Mouse (Mus musculus): ENCODE data around the gene Prss44. TPM values are rescaled to one million over a fixed set of nuclear protein-coding genes. Genes with fewer than 3 reads are reported as not detected.

Prss44 gene
- polyA plus RNA-seq (2015; fragmentation: Nextera tagmentation; extraction: Ambion mirVana), result not detected in 2 replicates

GRCm38 (mm10) chr9:110813789-110814188 is at the start of gene Prss44:
TSS of gene Prss44 (plus strand) at chr9:110813994.
- Histone ChIP-seq H3K27ac (no peak within 1 kb of the TSS), H3K4me3 (no peak within 1 kb of the TSS), H3K9ac (no peak within 1 kb of the TSS), H3K4me2 (no peak within 1 kb of the TSS), H3K4me1 (replicated peaks) (no peaks in the 10 kb centered on the region), H3K36me3 (no peaks in the 10 kb centered on the region), H3K9me3 (replicated peaks) (no peaks in the 10 kb centered on the region), H3K27me3 (peaks cover 5% of the 10 kb centered on the region; the same call in 1 of the 2 replicates)
- WGBS, result 57% methylated on average over 18 of the region's 18 CpGs
- ATAC-seq (replicated peaks; ENCODE audit: insufficient number of reproducible peaks, insufficient read depth, low FRiP score, low read depth), result no peak

- Histone ChIP-seq H3K27me3 (no peaks in the 10 kb centered on the region), H3K36me3 (peaks cover 15% of the 10 kb centered on the region; the same call in 1 of the 2 replicates), H3K4me3 (no peak overlapping the region), H3K4me1 (replicated peaks) (peaks cover 32% of the 10 kb centered on the region), H3K4me2 (no peak overlapping the region), H3K9ac (no peak overlapping the region), H3K9me3 (replicated peaks) (no peaks in the 10 kb centered on the region), H3K27ac (no peak overlapping the region)
- 84% methylated on average over 10 of the region's 10 CpGs for WGBS
- ATAC-seq (replicated peaks; ENCODE audit: insufficient number of reproducible peaks, insufficient read depth, low FRiP score, low read depth), result no peak
These were observed 41.5 kb upstream of the Prss44 start for GRCm38 (mm10) chr9:110772336-110772735.

DNA sequence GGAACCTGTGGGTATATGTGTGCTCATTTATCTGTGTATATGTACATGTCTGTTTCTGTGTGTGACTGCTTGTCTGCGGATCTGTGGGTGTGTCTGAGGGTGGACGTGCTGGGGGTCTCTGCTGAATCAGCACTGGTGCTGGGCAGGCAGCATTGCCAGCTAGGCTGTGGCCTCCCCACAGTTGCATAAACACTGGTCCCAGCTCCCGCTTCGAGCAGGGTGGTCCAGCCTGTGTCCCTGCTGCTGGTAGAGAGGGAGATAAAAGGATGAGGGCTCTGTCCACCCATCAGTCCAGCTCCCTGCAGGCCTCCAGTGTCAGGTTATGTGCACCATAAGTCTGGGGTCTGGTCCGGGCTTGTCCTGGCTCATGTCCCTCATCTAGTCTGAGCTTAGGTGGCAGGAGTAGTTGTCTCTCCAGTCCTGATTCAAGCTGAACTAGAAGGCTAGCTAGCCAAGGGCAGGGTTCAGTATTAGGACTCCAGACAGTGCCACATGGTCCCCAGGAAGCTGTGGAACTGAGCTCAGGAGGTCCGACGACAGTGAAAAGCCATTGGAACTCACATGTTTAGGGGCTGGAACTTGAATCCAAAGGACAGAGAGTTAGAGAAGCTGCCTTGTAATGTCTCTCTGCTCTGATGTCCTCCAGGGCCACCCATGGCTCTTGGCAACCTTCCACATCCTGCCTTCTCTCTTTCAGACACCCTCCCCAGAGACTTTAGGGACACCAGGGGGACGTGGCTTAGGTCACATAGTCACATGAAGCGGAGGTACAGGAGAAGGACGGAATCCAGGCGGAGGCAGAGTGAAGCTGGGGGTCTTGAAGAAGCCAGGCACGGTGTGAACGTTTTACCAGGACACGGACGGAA is 39.2 kb upstream of the Prss44 start:
- H3K9ac ChIP-seq, result no peak overlapping the region
- WGBS, result 58% methylated on average over 15 of the region's 15 CpGs

GRCm38 (mm10) chr9:110775269-110776022 is 38.3 kb upstream of the Prss44 start:
- ATAC-seq (replicated peaks; ENCODE audit: insufficient number of reproducible peaks, insufficient read depth, low FRiP score, low read depth), result no peak
- no peaks in the 10 kb centered on the region for H3K27me3 ChIP-seq
- H3K27ac ChIP-seq, result peak overlapping the region; percentile 4
- H3K4me1 ChIP-seq (replicated peaks), result peaks cover 29% of the 10 kb centered on the region
- H3K4me2 ChIP-seq, result no peak overlapping the region
- no peak overlapping the region for H3K4me3 ChIP-seq
- no peak overlapping the region for H3K9ac ChIP-seq
- peaks cover 2% of the 10 kb centered on the region; the same call in 1 of the 2 replicates for H3K36me3 ChIP-seq
- no peaks in the 10 kb centered on the region for H3K9me3 ChIP-seq (replicated peaks)
- WGBS, result 69% methylated on average over 10 of the region's 10 CpGs

More for the DNA sequence above, 39.2 kb upstream of the Prss44 start:
- Histone ChIP-seq H3K36me3 (peaks cover 10% of the 10 kb centered on the region; the same call in 1 of the 2 replicates), H3K9me3 (replicated peaks) (no peaks in the 10 kb centered on the region), H3K4me2 (no peak overlapping the region), H3K4me1 (replicated peaks) (peaks cover 28% of the 10 kb centered on the region), H3K27ac (peak overlapping the region; percentile 4), H3K27me3 (no peaks in the 10 kb centered on the region), H3K4me3 (no peak overlapping the region)
- no peak for ATAC-seq (replicated peaks; ENCODE audit: insufficient number of reproducible peaks, insufficient read depth, low FRiP score, low read depth)

GRCm38 (mm10) chr9:110778100-110778499 is 35.7 kb upstream of the Prss44 start:
- WGBS, result 65% methylated on average over 1 of the region's 1 CpGs
- no peak overlapping the region for H3K9ac ChIP-seq
- no peak overlapping the region for H3K4me2 ChIP-seq
- no peaks in the 10 kb centered on the region for H3K36me3 ChIP-seq
- peaks cover 44% of the 10 kb centered on the region for H3K4me1 ChIP-seq (replicated peaks)
- H3K27ac ChIP-seq, result no peak overlapping the region
- no peak overlapping the region for H3K4me3 ChIP-seq
- no peaks in the 10 kb centered on the region for H3K9me3 ChIP-seq (replicated peaks)
- no peak for ATAC-seq (replicated peaks; ENCODE audit: insufficient number of reproducible peaks, insufficient read depth, low FRiP score, low read depth)
- no peaks in the 10 kb centered on the region for H3K27me3 ChIP-seq

DNA sequence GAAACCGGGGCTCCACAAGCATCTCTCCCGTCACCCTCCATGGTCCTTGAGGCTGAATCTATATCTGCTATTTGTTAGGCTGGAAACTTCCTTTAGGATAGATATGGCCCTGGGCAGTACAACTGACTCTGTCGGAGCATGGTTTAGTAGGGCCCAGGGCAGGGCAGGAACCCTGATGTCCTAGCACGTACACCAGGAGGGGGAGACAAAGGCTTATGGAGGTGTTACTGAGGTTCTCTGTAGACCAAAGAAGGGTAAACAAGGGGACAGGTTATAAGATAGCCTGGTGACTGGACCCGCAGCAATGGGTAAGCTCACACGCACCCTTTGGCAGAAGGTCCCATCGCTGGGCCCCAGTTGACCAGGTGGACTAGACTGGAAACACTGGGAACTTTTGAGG is 35.2 kb upstream of the Prss44 start:
- 83% methylated on average over 7 of the region's 7 CpGs for WGBS
- Histone ChIP-seq H3K4me3 (no peak overlapping the region), H3K9me3 (replicated peaks) (no peaks in the 10 kb centered on the region), H3K36me3 (no peaks in the 10 kb centered on the region), H3K27ac (no peak overlapping the region), H3K4me2 (no peak overlapping the region), H3K4me1 (replicated peaks) (peaks cover 44% of the 10 kb centered on the region), H3K9ac (no peak overlapping the region), H3K27me3 (no peaks in the 10 kb centered on the region)
- ATAC-seq (replicated peaks; ENCODE audit: insufficient number of reproducible peaks, insufficient read depth, low FRiP score, low read depth), result no peak

- H3K4me2 ChIP-seq, result no peak overlapping the region
- H3K4me1 ChIP-seq (replicated peaks), result peaks cover 44% of the 10 kb centered on the region
- H3K9me3 ChIP-seq (replicated peaks), result no peaks in the 10 kb centered on the region
- H3K27ac ChIP-seq, result no peak overlapping the region
- no peak for ATAC-seq (replicated peaks; ENCODE audit: insufficient number of reproducible peaks, insufficient read depth, low FRiP score, low read depth)
- H3K9ac ChIP-seq, result no peak overlapping the region
- WGBS, result 63% methylated on average over 5 of the region's 5 CpGs
- H3K27me3 ChIP-seq, result no peaks in the 10 kb centered on the region
- H3K4me3 ChIP-seq, result no peak overlapping the region
- H3K36me3 ChIP-seq, result no peaks in the 10 kb centered on the region
These were observed 34.4 kb upstream of the Prss44 start for GRCm38 (mm10) chr9:110779242-110779913.

DNA sequence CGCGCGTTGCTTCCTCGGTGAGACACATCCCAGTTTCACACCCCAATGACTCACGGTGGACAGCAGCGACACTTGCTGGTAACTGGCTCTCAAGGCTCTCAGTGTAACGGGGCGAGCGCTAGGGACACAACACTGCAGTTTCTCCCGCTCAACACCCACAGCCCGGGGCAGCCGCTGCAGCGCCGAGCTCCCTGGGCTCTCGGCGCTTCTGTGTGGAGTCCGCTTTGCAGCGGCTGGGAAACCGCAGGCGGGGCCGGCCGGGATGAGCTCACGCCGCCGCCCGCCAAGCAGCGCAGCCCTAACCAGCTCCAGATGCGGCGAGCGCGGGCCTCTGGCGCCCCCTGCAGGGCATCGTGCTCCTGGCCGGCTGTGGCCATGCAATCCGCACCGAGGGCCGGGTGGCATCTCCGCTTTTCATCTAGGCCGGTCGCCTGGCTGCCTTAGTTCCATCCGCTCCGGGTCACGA is 32.5 kb upstream of the Prss44 start:
- peak; percentile 93 for ATAC-seq (replicated peaks; ENCODE audit: insufficient number of reproducible peaks, insufficient read depth, low FRiP score, low read depth)
- Histone ChIP-seq H3K4me1 (replicated peaks) (peaks cover 30% of the 10 kb centered on the region), H3K4me3 (peak overlapping the region; percentile 61), H3K9me3 (replicated peaks) (no peaks in the 10 kb centered on the region), H3K9ac (peak overlapping the region; percentile 63), H3K4me2 (peak overlapping the region; percentile 95), H3K36me3 (no peaks in the 10 kb centered on the region), H3K27ac (peak overlapping the region; percentile 81), H3K27me3 (no peaks in the 10 kb centered on the region)
- WGBS, result under 1% methylated on average over 43 of the region's 43 CpGs

DNA sequence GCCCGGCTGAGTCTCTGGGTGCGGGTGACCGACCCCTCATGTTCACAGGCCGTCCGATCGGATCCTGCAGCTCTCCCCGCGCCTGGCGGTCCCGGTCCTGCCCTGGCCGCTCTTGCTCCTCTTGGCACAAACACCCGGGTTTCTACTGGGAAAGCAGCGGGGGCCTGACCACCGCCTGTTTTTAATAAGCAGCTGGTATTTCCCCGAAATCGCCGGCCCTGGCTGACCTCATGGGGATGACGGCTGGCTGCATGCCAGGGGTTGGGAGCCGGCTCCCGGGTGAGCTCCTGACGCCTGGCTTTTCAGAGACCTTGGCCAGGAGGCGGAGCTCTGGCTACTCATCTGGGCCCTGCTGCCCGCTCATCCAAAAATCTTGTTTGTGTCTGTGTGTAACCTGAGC is 32.1 kb upstream of the Prss44 start:
- Histone ChIP-seq H3K4me2 (peak overlapping the region; percentile 95), H3K9me3 (replicated peaks) (no peaks in the 10 kb centered on the region), H3K4me3 (peak overlapping the region; percentile 61), H3K27ac (peak overlapping the region; percentile 81), H3K27me3 (no peaks in the 10 kb centered on the region), H3K4me1 (replicated peaks) (peaks cover 30% of the 10 kb centered on the region), H3K36me3 (no peaks in the 10 kb centered on the region), H3K9ac (peak overlapping the region; percentile 63)
- ATAC-seq (replicated peaks; ENCODE audit: insufficient number of reproducible peaks, insufficient read depth, low FRiP score, low read depth), result peak; percentile 82
- WGBS, result 0% methylated on average over 23 of the region's 23 CpGs

- H3K9me3 ChIP-seq (replicated peaks), result no peaks in the 10 kb centered on the region
- WGBS, result 17% methylated on average over 1 of the region's 1 CpGs
- no peak overlapping the region for H3K27ac ChIP-seq
- no peak overlapping the region for H3K9ac ChIP-seq
- H3K27me3 ChIP-seq, result no peaks in the 10 kb centered on the region
- peaks cover 22% of the 10 kb centered on the region for H3K4me1 ChIP-seq (replicated peaks)
- ATAC-seq (replicated peaks; ENCODE audit: insufficient number of reproducible peaks, insufficient read depth, low FRiP score, low read depth), result no peak
- no peak overlapping the region for H3K4me3 ChIP-seq
- H3K4me2 ChIP-seq, result no peak overlapping the region
- no peaks in the 10 kb centered on the region for H3K36me3 ChIP-seq
These were observed 30.2 kb upstream of the Prss44 start for GRCm38 (mm10) chr9:110783611-110784010.

DNA sequence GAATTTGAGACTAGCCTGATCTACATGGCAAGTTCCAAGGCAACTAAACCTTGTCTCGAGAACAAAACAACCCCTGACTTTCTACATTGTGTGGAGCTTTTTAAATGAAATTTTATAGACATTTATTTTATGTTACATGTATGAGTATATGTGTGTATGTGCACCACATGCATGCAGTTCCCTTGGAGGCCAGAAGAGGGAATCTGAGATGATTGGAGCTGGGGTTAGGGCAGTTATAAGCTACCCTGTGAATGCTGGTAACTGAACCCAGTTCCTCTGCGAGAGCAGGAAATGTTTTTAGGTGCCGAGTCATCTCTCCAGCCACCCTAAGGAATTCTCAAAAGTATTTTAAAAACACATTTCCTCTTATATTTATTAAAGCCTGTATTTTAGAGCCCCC is 25.6 kb upstream of the Prss44 start:
- Histone ChIP-seq H3K9me3 (replicated peaks) (no peaks in the 10 kb centered on the region), H3K4me2 (no peak overlapping the region), H3K27ac (no peak overlapping the region), H3K4me3 (no peak overlapping the region), H3K9ac (no peak overlapping the region), H3K27me3 (no peaks in the 10 kb centered on the region), H3K4me1 (replicated peaks) (no peaks in the 10 kb centered on the region; the same call in 1 of the 2 replicates), H3K36me3 (no peaks in the 10 kb centered on the region)
- no peak for ATAC-seq (replicated peaks; ENCODE audit: insufficient number of reproducible peaks, insufficient read depth, low FRiP score, low read depth)
- WGBS, result 81% methylated on average over 3 of the region's 3 CpGs
